Mouse (Mus musculus) liver, embryonic 14.5 days (tissue): Measurements from ENCODE around the gene Kantr.

Experiments
- CTCF ChIP-seq: IDR thresholded peaks from 2 replicates; pipeline ENCODE4 v1.5.1; 2016; ENCODE audit warnings: antibody characterized with exemption, low read depth, control low read depth
- EP300 ChIP-seq: IDR thresholded peaks from 2 replicates; pipeline ENCODE4 v1.6.1; 2016; ENCODE audit warnings: antibody characterized with exemption, low read depth

GRCm38 (mm10) chrX:152342903-152343302 is 15.6 kb upstream of the Kantr start:
- TF ChIP-seq CTCF (no peak), EP300 (no peak)
